Mouse (Mus musculus): Measurements from ENCODE around the gene Fhl1. TPM values are rescaled to one million over a fixed set of nuclear protein-coding genes. Genes with fewer than 3 reads are reported as not detected.

Fhl1 gene
- polyA plus RNA-seq, 1 experiment from 2014 or later = 45.1 TPM

GRCm38 (mm10) chrX:56821765-56822603 lies 90.4 kb downstream of the Fhl1 start, which contains the start of gene Map7d3:
TSS of gene Map7d3 (minus strand) at chrX:56822326.
- WGBS = 18% methylated on average over 35 of the region's 35 CpGs

GRCm38 (mm10) chrX:56827492-56827891 lies 95.9 kb downstream of the Fhl1 start:
- Histone ChIP-seq H3K4me1 (replicated peaks) (no peaks in the 10 kb centered on the region), H3K4me2 (no peak overlapping the region), H3K4me3 (replicated peaks) (no peak overlapping the region), H3K36me3 (no peaks in the 10 kb centered on the region), H3K9ac (replicated peaks) (no peak overlapping the region), H3K9me3 (no peaks in the 10 kb centered on the region), H3K27me3 (no peaks in the 10 kb centered on the region), H3K27ac (no peak overlapping the region)
- no peak for ATAC-seq (ENCODE audit: insufficient number of reproducible peaks, insufficient read depth, low FRiP score, low TSS enrichment, low read depth)
- 82% methylated on average over 6 of the region's 6 CpGs for WGBS

More at GRCm38 (mm10) chrX:56821765-56822603, 90.4 kb downstream of the Fhl1 start, which contains the start of gene Map7d3:
- no peaks in the 10 kb centered on the region for H3K27me3 ChIP-seq
- H3K4me3 ChIP-seq (replicated peaks) = peak within 1 kb of the TSS; percentile 47
- H3K9me3 ChIP-seq = no peaks in the 10 kb centered on the region
- ATAC-seq (ENCODE audit: insufficient number of reproducible peaks, insufficient read depth, low FRiP score, low TSS enrichment, low read depth) = peak; percentile 37; the same call in 1 of the 2 replicates
- peak within 1 kb of the TSS; percentile 62 for H3K4me2 ChIP-seq
- H3K9ac ChIP-seq (replicated peaks) = peak within 1 kb of the TSS; percentile 44; the same call in 1 of the 2 replicates
- H3K36me3 ChIP-seq = no peaks in the 10 kb centered on the region
- no peaks in the 10 kb centered on the region for H3K4me1 ChIP-seq (replicated peaks)
- no peak within 1 kb of the TSS for H3K27ac ChIP-seq

GRCm38 (mm10) chrX:56835842-56836241 lies 104.3 kb downstream of the Fhl1 start:
- H3K27ac ChIP-seq = no peak overlapping the region
- no peak for ATAC-seq (ENCODE audit: insufficient number of reproducible peaks, insufficient read depth, low FRiP score, low TSS enrichment, low read depth)
- H3K27me3 ChIP-seq = no peaks in the 10 kb centered on the region
- H3K9ac ChIP-seq (replicated peaks) = no peak overlapping the region
- H3K9me3 ChIP-seq = no peaks in the 10 kb centered on the region
- no peak overlapping the region for H3K4me3 ChIP-seq (replicated peaks)
- no peaks in the 10 kb centered on the region for H3K4me1 ChIP-seq (replicated peaks)
- WGBS = 91% methylated on average over 6 of the region's 6 CpGs
- no peak overlapping the region for H3K4me2 ChIP-seq
- no peaks in the 10 kb centered on the region for H3K36me3 ChIP-seq

DNA sequence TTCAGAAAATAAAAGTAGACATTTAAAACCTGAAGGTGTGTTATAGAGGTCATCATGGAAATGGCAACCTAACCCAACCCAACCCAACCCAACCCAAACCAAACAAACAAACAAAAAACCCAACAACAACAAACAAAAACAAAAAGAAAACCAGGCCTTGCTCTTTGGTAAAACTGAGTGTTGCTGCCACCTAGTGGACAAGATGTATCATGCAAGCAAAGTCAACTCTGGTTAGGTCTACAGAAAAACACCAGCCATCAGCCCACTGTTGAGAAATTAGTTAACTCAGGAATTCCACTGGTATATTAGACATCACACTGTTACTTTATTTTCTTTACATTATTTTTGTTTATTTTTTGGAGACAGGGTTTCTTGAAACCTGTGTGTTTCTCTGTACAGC lies 107.8 kb downstream of the Fhl1 start:
- no peak for ATAC-seq (ENCODE audit: insufficient number of reproducible peaks, insufficient read depth, low FRiP score, low TSS enrichment, low read depth)
- no peaks in the 10 kb centered on the region for H3K27me3 ChIP-seq
- no peaks in the 10 kb centered on the region for H3K4me1 ChIP-seq (replicated peaks)
- no peaks in the 10 kb centered on the region for H3K36me3 ChIP-seq
- H3K4me2 ChIP-seq = no peak overlapping the region
- no peak overlapping the region for H3K27ac ChIP-seq
- no peak overlapping the region for H3K9ac ChIP-seq (replicated peaks)
- H3K9me3 ChIP-seq = no peaks in the 10 kb centered on the region
- no peak overlapping the region for H3K4me3 ChIP-seq (replicated peaks)

DNA sequence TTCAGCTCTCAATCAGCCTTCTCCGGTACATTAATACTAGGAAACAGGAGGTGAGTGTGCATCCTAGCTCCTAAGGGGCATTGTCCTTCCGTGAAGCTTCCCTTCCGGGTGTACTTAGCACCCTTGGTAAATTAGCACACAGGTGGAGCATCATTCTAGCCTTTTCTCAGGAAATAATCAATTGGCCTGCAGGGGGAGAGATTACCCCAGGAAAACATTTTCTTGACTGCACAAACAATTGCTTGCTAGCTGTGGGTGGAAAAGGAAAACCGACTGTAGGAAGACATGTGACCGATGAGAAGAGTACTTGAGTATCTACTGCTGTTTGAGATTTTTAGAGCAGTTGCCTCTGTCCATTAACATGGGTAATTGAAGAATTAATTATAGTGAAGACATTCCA lies 109.7 kb downstream of the Fhl1 start:
- Histone ChIP-seq H3K4me1 (replicated peaks) (no peaks in the 10 kb centered on the region), H3K36me3 (no peaks in the 10 kb centered on the region), H3K9ac (replicated peaks) (no peak overlapping the region), H3K4me2 (no peak overlapping the region), H3K27me3 (no peaks in the 10 kb centered on the region), H3K27ac (no peak overlapping the region), H3K4me3 (replicated peaks) (no peak overlapping the region), H3K9me3 (no peaks in the 10 kb centered on the region)
- WGBS = 73% methylated on average over 5 of the region's 5 CpGs
- ATAC-seq (ENCODE audit: insufficient number of reproducible peaks, insufficient read depth, low FRiP score, low TSS enrichment, low read depth) = no peak

Other genes starting within 250 kb of the Fhl1 start
- gene Gm10477, start 207.0 kb upstream of the Fhl1 start, polyA plus RNA-seq (2016; fragmentation: Nextera tagmentation; extraction: Ambion mirVana) = not detected in 2 replicates
- gene Gm648, start 182.2 kb upstream of the Fhl1 start, polyA plus RNA-seq (2016; fragmentation: Nextera tagmentation; extraction: Ambion mirVana) = not detected in 2 replicates
- 30.2 and 31.6 TPM in 2 replicates for gene Mmgt1, start 133.7 kb upstream of the Fhl1 start, polyA plus RNA-seq (2016; fragmentation: Nextera tagmentation; extraction: Ambion mirVana)
- 13.7 and 14.2 TPM in 2 replicates for gene Slc9a6, start 122.0 kb upstream of the Fhl1 start, polyA plus RNA-seq (2016; fragmentation: Nextera tagmentation; extraction: Ambion mirVana)
- gene Map7d3, start 90.5 kb downstream of the Fhl1 start, polyA plus RNA-seq (2016; fragmentation: Nextera tagmentation; extraction: Ambion mirVana) = 3.8 and 3.9 TPM in 2 replicates
- not detected in 2 replicates for gene Adgrg4, start 138.4 kb downstream of the Fhl1 start, polyA plus RNA-seq (2016; fragmentation: Nextera tagmentation; extraction: Ambion mirVana)